Mouse (Mus musculus) left cerebral cortex, postnatal 10 days (tissue): Measurements from ENCODE around the gene Cct6b. TPM values are rescaled to one million over a fixed set of nuclear protein-coding genes. Genes with fewer than 3 reads are reported as not detected.
A peak's percentile ranks its signal among the peaks of the same experiment; 100 is the strongest.

Source experiments
- DNase-seq, 2 experiments: peaks; one replicate each; pipeline ENCODE4 v3.0.0; 2021 to 2022; ENCODE audit warnings: low spot score in 2 of 2, mixed read lengths in 1 of 2; ENCODE audit errors: extremely low spot score in 1 of 2
- intact Hi-C: fragments of 180-260 bp; cut with DNase I; formaldehyde crosslinking; loops from one replicate; pipeline ENCODE4 v1.15.1; 2025
- total RNA-seq, 2 experiments: library from RNA; stranded (reverse); gene quantifications; 2 replicates each; pipeline ENCODE4 v1.2.3; 2021

Cct6b gene
- not detected for total RNA-seq

DNA sequence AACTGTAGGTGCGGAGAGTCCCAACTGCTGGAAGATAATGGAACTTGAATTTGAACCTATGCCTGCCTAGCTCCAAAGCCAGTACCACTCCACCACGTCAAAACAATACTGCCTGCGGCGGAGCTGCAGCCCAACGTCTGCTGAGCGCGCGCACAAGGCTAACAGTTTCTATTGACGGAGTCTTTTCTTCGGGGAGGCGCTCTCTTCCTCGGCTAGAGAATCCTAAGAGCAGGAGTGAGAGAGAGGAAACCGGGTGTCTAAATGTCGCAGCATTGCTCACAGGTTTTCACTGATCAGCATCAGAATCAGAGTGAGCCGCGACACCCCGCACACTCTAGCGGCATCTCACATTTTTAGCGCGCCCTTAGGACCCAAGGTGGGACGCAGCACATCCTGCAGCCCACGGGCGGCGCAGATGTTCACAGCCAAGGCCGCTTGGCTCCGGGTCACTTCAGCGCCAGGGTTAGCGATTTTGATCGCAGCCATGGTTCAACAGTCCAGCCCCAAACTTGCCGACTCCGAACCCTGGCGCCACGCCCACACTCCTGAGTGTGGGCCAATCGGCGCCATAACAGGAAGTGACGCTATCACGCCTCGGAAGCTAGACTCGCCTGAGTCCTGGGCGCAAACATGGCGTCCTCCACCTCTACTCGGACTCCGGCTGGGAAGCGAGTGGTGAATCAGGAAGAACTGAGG is at the start of gene Cct6b, which contains the start of gene Zfp830:
TSS of gene Cct6b (minus strand) at position 580 of the 696 bp plus-strand sequence.
TSS of gene Zfp830 (plus strand) at position 604 of the 696 bp plus-strand sequence.
- intact Hi-C loops, result loop anchor here (5.0 to 10.0 kb wide), 3 partner anchors 149 to 529 kb away; partner anchors contain the start of gene Tmem132e
- DNase-seq, result peak; percentile 88 to 96

DNA sequence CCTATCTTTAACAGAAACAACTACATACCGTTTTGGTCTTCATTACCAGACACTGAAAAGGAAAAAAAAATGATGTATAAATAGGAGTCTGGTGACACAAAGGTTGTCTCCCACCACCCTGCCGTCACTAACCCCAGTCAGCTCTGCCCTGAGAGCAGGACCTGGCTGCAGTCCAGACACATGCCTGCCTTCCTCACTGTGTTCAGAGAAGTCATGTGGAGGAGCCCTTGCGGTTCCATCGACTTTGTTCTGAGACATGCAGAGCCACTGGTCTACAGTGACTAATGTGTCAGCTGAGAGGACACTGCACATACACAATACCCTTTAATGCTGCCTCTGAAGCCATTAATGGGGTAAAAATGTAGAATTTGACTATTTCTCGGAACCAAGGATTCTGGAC is 44.4 kb upstream of the Cct6b start:
- peak in 1 of 2 experiments; percentile 49 for DNase-seq
- intact Hi-C loops, result no loop called here

DNA sequence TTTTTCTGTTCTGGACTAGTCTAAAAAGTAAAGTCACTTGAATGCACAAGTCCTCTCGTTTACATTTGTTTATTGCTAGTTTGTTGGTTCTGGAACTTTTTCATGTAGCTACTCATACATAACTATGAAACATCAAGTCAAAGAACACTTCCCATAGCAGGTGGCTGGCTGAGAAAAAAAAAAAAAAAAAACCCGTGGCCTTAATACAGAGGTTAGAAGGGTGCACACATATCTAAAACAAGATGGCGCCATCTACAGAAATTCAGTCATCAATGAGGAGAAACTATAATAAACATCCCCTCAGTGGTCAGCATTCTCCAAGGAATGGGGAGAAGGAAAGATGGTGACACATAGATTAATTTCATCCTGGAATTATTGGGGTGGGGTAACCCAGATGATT is 43.2 kb upstream of the Cct6b start:
- DNase-seq, result no peak
- intact Hi-C loops, result no loop called here

DNA sequence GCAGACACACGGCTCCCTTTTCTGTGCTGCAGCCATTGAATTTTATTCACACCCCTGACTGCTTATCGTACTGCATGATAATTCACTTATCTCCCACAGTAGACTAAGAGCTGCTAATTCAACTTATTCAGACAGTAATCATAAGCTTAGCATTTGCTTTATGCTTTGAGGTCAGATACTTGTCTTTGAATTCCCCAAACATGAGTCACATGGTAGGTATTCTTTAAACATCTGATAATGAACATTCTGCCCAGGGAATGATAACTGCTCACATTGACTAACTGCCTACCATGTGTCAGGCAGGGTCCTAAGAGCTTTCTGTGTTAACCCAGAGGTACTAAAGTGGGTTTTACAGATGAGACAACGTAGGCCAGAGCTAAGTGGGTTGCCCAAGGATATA is 42.5 kb upstream of the Cct6b start:
- intact Hi-C loops, result no loop called here
- no peak for DNase-seq

DNA sequence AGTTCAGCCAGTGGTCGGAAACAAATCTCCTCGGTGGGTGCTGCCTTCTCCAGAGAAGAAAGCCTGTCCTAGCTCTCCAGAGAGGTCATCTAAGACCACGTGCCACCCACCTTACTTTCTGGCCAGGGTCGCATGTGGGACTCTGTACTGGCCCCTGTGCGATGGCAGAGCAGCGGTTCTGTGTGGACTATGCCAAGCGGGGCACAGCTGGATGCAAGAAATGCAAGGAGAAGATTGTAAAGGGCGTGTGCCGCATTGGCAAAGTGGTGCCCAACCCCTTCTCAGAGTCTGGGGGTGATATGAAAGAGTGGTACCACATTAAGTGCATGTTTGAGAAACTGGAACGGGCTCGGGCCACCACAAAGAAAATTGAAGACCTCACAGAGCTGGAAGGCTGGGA is 19.3 kb upstream of the Cct6b start:
- no peak for DNase-seq
- intact Hi-C loops, result loop anchor here (5.0 kb wide), 1 partner anchor 89 kb away; the partner anchor contains the start of gene Rffl

DNA sequence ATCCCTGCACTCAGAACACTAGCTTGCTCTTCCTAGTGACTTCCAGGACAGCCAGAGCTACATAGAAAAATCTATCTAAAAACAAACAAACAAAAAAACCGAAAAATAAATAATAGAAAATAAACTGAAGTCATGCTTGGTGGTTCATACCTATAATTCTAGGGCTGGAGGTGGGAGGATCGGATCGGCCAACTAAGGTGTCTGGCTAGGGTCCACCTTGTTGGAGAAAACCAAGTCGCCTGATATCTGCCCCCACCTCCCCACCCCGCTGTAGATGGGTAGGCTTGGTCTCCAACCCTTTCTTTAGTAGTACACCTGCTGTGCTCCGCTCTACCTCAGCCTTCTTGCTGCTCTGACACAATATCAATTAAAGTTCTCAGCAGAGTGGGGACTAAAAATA is 18.1 kb upstream of the Cct6b start:
- no peak for DNase-seq
- intact Hi-C loops, result loop anchor here (5.0 kb wide), 1 partner anchor 90 kb away; the partner anchor contains the start of gene Rffl

DNA sequence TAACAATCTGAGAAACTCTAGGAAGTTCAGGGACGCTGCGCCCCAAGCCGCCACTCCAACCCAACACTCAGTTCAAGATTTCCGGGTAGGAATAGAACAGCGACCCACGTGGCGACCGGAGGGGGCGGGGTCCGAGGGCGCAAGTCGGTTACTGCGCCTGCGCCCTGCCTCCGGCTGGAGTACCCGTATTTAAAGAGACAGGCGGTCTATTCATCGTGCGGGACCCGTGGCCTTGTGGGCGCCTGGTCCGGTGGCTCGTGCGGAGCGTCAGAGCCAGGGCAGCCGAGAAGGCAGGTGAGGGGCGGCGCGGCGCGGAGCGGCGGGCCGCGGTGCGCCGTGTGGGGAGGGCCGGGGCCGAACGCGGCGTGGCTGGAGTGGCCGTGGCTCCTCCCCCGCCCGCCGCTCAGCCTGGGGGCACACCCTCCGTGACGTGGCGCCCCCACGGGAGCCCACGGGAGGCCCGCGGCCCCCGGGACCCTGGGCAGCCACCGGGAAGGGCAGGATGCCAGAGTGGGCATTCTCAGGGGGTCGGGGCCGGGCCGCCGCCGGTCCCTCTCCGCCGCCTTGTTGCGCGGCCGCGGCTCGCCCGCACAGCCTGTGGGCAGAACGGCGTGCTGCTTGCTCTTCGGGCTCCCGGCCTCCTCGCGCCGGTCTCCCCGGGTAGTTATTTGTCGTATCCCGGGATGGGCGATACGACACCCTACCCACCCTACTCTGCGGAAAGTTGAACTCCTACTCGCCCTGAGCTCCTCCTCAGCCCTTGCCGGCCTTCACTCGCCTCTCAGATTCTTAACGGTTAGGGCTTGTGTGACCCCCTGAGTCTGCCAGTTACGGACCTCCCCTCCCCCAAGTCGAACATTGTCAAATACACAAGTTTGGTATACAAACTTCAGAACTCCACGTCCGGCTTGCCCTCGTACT is 17.1 kb upstream of the Cct6b start, which contains the start of gene Lig3:
TSS of gene Lig3 (plus strand) at position 126 of the 921 bp plus-strand sequence.
- intact Hi-C loops, result loop anchor here (5.0 kb wide), 1 partner anchor 91 kb away; the partner anchor contains the start of gene Rffl
- DNase-seq, result peak; percentile 92 to 96

DNA sequence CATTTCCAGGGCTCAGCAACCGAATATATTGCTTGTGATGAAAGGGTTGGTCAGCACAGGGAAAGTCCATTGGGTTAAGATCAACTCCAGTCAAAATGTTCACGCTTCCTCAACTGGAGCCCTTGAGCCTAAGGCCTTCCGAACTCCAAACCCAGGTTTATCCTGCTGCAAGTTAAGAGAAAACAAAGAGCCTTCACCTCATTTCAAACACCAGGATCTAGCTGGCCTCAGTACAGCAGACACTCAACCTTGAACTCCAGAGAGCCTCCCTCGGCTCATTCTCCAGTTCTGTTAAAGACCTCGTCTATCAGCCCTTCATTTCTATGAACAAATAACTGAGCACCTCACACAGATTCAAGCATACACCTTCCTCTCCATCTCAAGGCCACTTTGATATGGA is 16.0 kb upstream of the Cct6b start:
- intact Hi-C loops, result loop anchor here (5.0 kb wide), 1 partner anchor 92 kb away; the partner anchor contains the start of gene Rffl
- DNase-seq, result no peak

DNA sequence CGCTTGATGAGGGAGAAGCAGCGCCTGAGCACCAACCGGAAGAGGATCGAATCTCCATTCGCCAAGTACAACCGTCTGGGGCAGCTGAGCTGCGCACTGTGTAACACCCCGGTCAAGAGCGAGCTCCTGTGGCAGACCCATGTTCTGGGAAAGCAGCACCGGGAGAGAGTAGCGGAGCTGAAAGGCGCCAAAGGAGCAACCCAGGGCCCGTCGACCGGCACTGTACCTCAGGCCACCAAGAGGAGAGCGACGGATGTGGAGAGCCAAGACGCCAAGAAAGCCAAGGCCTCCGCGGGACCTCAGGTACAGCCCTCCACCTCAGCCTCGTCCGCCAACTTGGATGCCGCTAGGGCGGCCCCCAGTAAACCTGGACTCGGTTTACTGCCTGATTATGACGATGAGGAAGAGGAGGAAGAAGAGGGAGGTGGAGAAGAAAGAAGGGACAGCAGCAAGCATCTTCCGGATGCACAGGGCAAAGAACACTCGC is 360 bp upstream of the Cct6b start:
- intact Hi-C loops, result loop anchor here (5.0 to 10.0 kb wide), 3 partner anchors 150 to 530 kb away; partner anchors contain the start of gene Tmem132e
- no peak for DNase-seq

DNA sequence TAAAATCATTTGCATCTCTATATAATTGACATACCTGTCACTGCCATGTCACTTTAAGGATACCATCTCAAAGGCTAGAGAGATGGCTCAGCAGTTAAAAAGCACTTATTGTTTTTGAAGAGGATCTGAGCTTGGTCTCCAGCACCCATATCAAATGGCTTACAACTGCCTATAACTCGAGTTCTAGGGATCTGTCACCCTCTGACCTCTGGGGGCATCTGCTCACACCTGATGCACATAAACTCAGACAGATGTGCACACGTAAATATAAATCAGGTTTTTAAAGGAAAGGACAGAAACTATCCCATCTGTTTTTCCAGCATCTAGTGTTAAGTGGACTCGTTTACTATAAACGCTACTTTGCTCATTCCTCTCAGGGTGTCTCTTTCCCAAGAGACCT is 860 bp downstream of the Cct6b start:
- intact Hi-C loops, result loop anchor here (5.0 to 10.0 kb wide), 3 partner anchors 148 to 528 kb away; partner anchors contain the start of gene Tmem132e

DNA sequence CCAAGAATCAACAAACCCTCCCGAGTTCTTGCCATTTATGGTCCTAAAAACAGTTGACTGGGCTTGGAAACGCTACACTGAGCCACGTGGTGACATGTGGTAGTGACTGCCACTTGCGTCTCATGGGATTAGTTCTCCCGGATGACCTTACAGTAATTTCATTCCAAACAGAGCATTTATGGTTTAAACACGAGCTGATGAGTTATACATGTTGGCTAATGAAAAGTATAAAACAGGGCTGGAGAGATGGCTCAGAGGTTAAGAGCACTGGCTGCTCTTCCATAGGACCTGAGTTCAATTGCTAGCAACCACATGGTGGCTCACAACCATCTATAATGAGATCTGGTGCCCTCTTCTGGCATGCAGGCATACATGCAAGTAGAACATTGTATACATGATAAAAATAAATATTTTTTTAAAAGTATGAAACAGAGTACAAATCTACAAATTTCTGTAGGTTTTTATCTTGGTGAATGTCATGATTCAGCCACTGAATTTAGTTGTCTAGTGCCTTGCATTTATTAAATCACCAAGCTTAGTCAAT is 1.8 kb downstream of the Cct6b start:
- DNase-seq, result no peak
- intact Hi-C loops, result loop anchor here (5.0 to 10.0 kb wide), 3 partner anchors 148 to 528 kb away; partner anchors contain the start of gene Tmem132e

More for the DNA sequence above, 860 bp downstream of the Cct6b start:
- DNase-seq, result no peak

DNA sequence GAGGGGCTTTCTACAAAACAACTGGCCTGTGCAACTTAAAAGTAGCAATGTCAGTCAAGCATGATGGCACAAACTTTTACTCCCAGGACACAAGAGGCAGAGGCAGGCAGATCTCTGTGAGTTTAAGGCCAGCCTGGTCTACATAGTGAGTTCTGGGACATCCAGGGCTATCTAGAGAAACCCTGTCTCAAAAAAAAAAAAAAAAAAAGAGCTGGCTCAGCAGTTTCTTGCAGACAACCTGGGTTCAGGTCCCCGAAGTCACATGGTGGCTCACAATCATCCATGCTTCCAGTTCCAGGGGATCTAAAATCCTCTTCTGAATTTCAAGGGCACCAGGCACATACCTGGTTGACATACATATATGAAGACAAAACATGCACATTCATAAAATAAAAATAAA is 8.2 kb downstream of the Cct6b start:
- no peak for DNase-seq
- intact Hi-C loops, result no loop called here

DNA sequence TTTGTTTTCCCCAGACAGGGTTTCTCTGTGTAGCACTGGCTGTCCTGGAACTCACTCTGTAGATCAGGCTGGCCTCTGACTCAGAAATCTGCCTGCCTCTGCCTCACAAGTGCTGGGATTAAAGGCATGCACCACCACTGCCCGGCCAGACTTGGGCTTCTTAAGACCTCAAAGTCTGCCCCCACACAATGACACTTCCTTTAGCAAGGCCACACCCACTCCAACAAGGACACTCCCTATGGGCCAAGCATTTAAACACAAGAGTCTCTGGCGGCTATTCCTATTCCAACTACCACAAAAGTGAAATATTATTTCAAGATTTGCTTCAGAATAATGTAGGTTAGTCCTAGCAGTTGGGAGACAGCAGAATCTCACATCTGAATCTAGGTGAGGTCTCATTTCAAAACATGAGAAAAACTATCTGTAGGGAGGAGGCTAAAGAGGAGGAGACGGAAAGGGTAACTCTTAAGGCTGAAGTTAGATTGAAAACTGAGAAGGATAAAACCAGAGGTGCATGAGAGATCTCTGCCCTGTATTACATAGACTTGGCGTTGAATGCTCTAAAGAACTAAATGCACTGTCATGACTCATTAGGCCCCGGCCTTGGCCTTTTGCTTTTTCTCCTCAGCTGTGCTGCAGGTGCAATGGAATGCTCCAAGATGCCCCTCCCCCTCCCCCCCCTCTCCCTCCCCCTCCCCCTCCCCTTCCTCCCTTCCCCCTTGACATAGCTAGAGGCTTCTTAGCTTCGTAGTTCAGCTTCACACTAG is 11.6 kb downstream of the Cct6b start:
- intact Hi-C loops, result no loop called here
- no peak for DNase-seq

DNA sequence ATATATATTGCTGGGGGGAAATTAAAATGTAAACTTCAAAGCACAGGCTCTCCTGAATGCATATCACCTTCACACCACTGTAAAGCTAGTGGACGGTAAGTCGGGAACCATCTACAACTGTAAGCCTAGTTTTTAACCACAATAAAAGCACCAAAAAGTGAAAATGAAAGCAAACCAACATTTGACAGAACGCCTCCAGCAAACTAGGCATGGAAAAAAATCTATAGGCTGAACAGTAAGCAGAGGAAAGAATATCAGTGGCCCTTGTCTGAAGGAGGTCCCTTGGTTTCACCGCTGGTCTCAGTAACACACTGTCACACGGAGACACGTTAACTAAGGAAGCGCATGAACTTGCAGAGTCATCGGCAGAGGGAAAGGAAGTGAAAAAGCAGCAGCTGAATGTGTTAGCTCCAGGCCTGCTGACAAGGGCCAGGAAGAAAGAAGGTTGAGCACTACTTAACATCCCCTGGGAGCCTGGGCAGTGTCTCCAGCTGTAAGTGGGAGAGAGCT is 17.2 kb downstream of the Cct6b start:
- intact Hi-C loops, result no loop called here
- DNase-seq, result no peak

DNA sequence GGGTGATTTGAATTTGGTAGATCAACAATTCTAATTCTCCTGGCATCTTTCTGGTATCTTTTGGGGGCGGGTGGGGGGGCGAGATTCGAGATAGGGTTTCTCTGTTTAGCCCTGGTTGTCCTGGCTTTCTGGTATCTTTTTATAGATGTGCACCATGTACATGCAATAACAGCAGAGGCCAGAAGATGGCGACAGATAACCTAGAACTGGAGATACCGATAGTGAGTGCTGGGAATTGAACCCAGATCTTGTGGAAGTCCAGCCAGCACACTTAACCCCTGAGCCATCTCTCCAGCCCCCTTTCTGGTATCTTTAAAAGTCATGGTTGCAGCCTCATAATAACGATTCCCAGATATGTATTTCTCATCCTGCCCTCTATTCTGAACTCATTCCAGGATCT is 18.0 kb downstream of the Cct6b start:
- DNase-seq, result peak in 1 of 2 experiments; percentile 25
- intact Hi-C loops, result no loop called here

DNA sequence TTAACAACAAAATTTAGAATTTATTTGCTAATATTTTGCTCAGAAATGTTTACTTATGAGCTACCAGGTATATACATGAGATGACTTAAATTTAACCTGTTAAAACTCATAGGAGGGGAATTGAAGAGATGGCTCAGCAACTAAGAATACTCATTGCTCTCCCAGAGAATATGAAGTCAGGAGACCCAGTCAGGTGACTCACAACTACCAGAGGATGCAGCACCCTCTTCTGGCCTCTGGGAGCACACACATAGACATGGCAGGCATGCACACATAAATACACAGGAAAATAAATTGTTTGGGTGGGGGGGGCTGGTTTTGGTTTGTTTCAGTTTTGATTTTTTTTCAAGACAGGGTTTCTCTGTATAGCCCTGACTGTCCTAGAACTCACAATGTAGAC is 25.1 kb downstream of the Cct6b start:
- intact Hi-C loops, result no loop called here

DNA sequence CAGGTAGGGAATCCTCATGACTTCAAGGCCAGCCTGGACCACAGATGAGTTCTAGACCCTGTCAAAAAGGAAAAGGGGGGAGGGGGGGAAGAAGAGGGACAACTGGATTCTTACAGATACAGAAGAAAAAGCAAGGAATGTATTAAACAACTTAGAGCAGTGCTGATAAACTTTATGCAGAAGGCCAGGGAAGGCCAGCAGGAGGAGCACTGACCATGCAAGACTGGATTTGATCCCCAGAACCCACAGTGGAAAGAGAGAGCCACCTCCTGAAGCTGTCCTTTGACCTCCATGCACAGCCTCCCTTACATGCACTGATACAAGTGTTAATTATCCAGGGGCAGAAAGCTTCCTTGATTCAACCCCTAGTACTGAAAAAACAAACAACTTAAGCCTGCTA is 29.9 kb downstream of the Cct6b start:
- DNase-seq, result no peak
- intact Hi-C loops, result no loop called here

More for the DNA sequence above, 25.1 kb downstream of the Cct6b start:
- no peak for DNase-seq

DNA sequence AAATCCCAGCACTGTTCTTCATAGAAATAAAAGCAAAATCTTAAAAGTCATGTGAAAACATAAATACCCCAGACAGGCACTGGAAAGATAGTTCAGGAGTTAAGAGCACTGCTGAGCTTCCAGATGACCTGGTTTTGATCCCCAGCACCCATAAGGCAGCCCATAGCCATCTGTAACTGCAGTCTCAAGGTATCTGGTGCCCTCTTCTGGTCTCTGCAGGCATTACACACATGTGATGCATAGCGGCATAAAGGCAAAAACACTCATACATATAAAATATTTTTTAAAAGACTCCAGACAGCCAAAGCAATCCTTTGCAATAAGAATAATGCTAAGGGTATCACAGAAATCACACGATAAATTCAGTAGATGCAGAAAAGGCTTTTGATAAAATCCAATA is 37.3 kb downstream of the Cct6b start:
- no peak for DNase-seq
- intact Hi-C loops, result no loop called here
